Mouse (Mus musculus): ENCODE measurements around the gene Abraxas2.

- no peak for TF ChIP-seq POLR2A (IDR thresholded peaks at IDR 0.05; ENCODE audit: borderline replicate concordance, control insufficient read depth, low read depth, low read length)
- TF ChIP-seq CTCF (IDR thresholded peaks at IDR 0.05; ENCODE audit: control insufficient read depth, insufficient read depth, low read length), result no peak
Observed at GRCm38 (mm10) chr7:132816528-132816927, 42.5 kb upstream of the Abraxas2 start.

Data from bone marrow, adult 2 months (tissue).